Mouse (Mus musculus): ENCODE measurements at regions not wholly inside any gene's neighbourhood (a gene's known extent, or its start where the extent isn't known, plus 50 kb on each side); places are given as distances from the start of the nearest gene placed in this dataset.

DNA sequence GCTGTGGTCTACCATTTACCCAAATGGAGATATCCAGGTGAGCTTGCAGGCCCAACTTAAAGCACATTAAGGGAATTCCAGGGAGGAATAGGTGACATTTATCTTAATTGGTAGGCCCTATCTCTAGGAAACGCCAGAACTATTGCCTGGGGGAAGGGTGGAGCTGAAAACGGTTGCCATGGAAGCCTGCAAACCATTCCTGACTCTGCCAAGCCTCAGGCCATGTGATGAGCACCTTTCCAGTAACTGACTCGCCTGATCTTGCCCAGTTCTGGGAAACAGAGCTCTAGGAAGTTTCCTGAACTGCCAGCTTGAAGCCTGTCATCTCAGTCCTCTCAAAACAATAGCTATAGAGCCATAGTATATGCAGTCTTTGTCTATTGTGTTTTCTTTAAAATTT, 297.0 kb downstream of the Slitrk5 start:
- no peak for DNase-seq

DNA sequence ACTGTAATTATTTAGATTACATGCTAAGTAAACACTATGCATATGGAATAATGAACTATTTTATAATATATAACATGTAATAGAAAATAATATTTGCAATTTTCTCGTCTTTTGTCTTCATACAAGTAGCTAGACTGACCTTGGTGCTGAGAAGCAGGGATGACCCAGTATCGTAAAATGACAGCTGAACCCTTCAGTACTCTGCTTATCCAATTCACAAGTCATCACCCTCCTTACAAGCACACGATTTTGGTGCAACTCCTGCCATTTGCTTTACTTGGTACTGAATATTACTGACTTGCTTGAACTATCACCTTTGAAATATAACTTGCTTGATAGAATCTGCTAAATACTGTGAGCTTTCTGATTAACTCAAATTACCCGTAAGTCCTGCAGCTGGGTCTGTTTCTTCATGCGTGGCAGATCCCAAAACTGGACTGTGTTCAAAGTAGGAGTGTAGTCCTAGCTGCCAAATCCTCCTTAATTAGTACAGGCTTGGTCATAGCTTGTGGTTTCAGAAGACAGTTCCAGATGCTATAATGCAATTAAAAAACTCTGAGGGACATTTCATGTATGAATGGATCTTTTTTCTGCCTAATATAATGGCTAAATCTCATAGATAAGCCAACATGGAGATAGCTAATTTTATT, 321.0 kb downstream of the Slitrk5 start:
- DNase-seq: no peak

DNA sequence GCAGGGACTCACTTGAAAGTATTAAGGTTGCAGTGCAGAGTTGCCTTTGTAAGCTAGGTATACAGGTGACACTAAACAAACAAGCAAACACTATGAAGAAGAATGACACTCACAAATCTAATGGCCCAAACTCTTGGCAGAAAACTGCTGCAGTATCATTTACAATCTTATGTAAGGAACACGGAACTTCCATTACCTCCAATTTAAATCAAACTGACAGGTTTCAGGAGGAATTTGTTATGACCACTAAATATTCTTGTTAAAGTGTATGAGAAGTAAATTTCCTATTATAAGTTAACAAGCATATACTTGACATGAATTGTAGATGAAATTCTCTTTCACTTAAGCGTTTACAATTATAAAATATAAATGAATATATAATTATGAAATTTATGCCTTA, 327.2 kb downstream of the Slitrk5 start:
- DNase-seq: no peak

DNA sequence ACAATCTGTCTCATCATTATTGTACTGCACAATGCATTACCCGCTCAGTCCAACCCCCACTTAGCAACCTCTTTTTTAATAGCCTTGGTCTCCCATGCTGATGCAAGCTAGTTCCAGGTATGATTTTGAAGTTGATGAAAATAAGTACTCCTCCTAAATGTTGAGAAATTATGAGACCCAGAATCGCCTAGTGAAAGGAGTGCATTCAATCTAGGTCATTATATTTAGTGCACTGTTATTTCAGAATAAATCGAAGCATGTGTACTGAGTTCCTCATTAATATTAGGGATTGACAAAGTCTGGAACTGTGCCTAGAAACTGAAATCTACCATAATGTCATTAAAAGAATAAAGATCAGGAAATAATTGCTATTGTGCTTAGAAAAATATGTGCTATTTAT, 328.0 kb downstream of the Slitrk5 start:
- no peak for DNase-seq

DNA sequence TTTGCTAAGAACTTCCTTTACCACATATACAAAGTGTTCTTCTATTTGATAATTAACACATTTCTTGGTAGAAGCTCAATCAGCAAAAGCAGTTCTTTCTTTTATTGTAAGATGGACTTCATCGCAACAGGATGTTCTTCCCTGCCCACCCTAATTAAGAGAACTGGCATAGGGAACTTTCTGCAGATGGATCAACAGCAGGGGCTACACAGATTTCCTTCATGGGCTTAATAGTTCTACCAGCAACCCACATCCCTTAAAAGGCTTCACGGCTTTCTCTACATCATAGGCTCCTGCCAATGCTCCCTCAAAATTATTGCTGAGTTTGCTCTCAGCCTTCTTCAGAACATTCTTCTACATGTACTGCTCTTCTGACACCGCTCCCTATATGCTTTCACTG, 333.8 kb downstream of the Slitrk5 start:
- DNase-seq: no peak

DNA sequence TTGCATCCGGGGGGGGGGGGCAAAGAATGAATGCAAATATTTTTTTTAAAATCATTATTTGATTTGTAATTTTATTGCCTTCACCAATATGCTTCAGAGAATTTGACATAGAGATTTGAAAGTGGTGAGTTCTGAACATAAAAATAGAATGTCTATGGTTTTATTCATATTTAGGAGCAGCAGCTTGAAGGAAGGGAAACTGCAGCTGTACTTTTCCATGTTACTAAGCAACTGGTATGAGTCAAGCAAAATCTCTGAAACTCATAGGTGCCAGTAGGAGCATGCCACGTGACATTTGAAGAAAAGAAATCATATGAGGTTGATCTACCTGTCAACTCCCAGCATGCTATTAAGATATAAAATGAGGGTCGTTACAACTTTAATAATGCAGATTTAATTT, 354.4 kb downstream of the Slitrk5 start:
- peak; percentile 48 for DNase-seq

DNA sequence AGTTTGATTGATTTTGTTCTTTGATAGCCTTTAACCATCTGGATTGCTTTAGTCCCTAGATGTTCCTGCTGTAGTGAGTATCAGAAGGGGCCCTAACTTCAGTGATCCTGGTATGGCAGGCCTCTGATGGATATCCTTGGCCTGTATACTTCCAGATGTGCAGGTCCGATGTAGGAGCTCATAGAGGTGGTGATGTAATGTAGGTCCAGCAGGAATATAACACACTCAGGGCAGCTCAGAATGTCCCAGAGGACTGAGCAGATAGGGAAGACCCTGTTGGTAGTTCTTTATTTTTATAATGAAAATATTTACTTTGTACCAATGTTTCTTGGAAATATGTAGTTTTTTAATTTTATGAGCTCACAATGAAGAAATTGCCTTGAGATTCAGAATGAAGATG, 400.2 kb downstream of the Slitrk5 start:
- DNase-seq: no peak

All from right cerebral cortex, adult 18-20 months (tissue).